Mouse (Mus musculus): Measurements from ENCODE around the gene Micu1.
"Not testable (repeated sequence)": the region's sequence is repeated elsewhere in the genome, so short reads cannot be mapped to it uniquely, and the experiment has no call there.

Gene Micu1

GRCm38 (mm10) chr10:59702207-59703032 is at the start of gene Micu1:
TSS of gene Micu1 (plus strand) at chr10:59702477.
- DNase-seq (ENCODE audit: low read depth): peak; percentile 99

GRCm38 (mm10) chr10:59656799-59657198 is 45.5 kb upstream of the Micu1 start:
- DNase-seq (ENCODE audit: low read depth): no peak

DNA sequence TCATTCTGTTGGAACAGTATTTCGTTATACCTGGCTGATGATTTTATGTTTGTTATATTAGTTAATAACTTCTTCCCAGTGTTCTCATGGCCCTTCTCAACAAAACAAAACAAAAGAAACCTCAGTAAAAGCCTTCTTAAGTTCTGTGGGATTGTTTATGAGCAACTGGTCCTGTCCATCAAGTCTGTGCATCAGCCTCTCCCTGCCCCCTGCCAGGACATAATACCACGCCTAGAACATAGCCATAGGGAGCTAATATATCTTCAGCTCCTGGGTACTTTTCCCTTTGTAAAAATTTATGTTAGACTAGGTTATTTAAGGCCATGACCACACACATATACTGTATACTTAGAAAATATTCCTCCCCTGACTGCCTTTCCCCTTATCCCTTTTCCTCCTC is 37.5 kb upstream of the Micu1 start:
- no peak for DNase-seq (ENCODE audit: low read depth)

GRCm38 (mm10) chr10:59665503-59666291 is 36.6 kb upstream of the Micu1 start:
- no peak for DNase-seq (ENCODE audit: low read depth)

GRCm38 (mm10) chr10:59667377-59667776 is 34.9 kb upstream of the Micu1 start:
- peak; percentile 86 for DNase-seq (ENCODE audit: low read depth)

GRCm38 (mm10) chr10:59668491-59668890 is 33.8 kb upstream of the Micu1 start:
- peak; percentile 22 for DNase-seq (ENCODE audit: low read depth)

DNA sequence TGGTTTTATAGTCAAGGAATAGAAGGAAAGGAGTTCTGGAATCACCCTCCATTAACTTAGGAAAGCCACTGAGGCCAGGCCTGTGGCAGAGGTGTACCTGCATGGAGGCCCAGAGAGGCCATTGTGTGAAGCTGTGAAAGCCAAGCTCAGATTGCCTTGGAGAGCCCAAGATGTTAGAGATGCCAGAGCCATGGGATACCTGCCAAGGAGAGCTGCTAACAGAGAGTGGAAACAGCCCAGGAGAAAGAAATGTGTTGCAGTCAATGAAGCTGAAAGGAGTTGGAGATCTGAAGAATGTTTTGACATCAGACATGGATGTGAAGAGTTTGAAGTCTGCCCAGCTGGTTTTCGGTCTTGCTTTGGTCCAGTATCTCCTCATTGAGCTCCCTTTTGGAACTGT is 24.4 kb upstream of the Micu1 start:
- peak; percentile 32 for DNase-seq (ENCODE audit: low read depth)

DNA sequence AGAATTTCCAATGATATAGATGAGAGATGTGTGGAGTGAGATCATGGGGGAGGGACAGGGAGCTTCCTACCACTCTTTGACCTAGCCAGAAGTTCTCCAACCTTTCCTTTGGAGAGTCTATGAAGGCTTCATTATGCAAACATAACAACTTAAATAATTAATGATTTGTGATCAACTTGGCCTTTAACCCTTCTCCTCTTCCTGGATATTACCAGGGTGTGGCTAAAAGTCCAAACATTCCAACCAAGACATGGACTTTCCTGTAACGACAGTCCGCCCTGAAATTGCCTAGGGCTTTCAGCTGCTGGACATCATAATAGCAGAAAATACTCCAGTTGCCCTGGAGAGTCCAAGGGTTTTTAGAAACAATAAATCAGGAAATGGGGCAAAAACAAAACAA is 23.1 kb upstream of the Micu1 start:
- DNase-seq (ENCODE audit: low read depth): no peak

DNA sequence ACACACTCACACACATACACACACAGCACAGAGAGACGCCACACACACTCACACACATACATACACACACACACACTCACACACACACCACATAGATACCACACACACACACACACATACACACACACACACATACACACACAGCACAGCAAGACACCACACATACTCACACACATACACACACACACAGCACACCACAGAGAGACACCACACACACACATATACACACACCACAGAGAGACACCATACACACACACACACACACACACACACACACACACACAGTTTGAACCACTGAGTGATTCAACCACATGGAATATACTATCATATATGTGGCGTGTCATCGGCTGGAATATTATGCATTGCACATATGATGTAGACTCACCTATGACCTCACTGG is 16.7 kb upstream of the Micu1 start:
- DNase-seq (ENCODE audit: low read depth): not testable (repeated sequence)

GRCm38 (mm10) chr10:59687126-59687525 is 15.2 kb upstream of the Micu1 start:
- DNase-seq (ENCODE audit: low read depth): no peak

DNA sequence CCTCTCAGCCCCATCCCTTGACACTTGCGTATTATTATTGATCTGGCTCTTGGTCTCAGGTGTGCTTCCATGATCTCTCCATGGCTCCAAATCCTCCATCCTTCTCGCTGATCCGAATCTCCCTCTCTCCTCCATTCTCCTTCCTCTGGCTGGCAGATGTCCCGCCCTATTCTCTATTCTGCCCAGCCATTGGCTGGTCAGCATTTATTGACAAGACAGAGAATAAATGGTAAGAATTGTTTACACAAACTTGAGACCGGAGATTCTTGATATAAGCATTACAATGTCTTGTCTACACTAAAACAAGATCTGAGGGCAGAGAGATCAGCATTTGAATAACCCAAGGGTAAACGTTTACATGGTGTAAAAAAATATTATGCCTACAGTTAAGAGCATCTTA is 12.4 kb upstream of the Micu1 start:
- DNase-seq (ENCODE audit: low read depth): no peak

- DNase-seq (ENCODE audit: low read depth): no peak
Observed at GRCm38 (mm10) chr10:59692441-59692840, 9.8 kb upstream of the Micu1 start.

DNA sequence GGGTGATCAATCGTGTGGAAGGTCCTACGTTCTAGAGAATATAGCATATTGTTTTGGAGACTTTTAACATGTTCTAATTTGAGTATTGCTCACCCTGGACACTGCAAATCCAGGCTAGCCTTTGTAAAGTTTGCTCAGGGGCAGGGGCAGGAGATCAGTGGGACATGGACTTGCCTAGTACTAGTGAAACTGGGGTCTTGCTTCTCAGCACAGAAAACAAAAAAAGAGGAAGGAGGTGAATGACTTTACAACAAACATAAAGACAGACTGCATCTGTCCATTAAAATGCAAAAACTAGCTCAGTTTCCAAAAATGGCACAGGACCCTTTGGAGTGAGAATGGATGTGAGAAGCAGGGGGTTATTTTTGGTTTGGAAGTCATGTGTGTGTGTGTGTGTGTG is 8.2 kb upstream of the Micu1 start:
- no peak for DNase-seq (ENCODE audit: low read depth)

GRCm38 (mm10) chr10:59699516-59699915 is 2.8 kb upstream of the Micu1 start:
- DNase-seq (ENCODE audit: low read depth): no peak

DNA sequence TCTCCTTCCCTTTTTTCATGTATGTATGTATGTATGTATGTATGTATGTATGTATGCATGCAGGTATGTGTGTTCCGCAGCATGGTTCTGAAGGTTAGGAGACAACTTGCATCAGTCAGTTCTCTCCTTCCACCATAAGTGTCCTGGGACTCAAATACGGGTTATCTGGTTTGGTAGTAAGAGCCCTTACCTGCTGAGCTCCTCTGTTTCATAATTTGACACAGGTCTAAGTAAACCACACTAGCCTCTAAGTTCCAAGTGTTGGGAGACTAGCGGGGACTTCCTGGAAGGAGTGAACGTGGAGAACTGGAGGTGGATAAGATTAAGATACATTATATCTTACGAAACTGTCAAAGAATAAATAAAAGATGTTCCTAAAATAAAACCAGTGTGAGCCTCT is 472 bp upstream of the Micu1 start:
- DNase-seq (ENCODE audit: low read depth): no peak

DNA sequence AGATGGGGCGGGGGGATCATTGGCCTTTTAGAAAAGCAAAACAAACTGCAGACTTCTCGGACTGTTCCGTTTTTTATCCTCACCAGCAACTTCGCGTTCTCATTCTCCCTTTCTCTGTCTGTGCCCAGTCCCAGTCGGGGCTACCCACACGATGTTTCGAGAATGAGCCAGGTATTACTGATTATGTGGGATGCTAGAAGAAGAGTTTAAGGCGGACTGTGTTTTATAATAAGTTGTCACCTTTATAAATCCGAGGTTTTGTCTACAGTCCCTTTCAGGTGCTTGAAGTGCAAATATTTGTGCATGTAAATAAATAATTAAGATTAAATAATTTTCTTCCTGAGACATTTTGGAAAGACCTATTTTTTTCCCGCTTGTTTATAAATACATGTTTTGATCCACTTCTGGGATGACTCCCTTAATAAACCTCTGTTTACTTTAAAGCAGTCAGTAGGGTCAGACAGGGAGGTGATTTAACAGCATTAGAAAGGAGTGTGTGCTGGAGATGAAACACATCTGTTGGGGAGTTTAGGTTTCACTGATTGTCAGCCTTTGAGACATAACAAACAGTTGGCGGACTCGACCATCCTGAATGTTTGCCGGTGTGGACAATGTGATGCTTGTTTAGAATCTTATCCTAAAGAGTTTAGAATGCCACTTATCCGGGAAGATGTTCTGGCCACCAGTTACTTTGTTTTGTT is 933 bp downstream of the Micu1 start:
- DNase-seq (ENCODE audit: low read depth): peak; percentile 23

DNA sequence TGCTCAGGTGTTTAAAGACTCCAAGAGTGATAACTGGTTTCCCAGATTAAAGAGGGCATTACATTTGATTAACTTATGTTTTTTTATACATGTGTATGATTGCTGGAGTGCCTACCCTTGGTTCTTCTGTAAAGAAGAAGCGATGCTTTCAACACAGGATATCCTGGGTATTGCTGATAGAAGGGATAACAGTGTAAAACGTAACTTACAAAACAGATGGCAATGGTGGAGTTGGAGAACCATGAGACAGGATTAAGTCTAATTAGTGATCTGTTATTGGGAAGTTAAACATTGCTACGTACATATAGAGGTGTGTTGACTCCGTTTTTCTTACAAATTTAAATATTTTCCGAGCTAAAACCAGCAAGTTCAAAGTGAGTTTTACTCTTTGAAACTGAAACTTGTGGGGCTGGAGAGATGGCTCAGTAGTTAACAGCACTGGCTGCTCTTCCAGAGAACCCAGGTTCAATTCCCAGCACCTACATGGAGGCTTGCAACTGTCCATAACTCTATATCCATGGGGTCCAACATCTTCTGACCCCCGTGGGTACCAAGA is 4.8 kb downstream of the Micu1 start:
- DNase-seq (ENCODE audit: low read depth): no peak

DNA sequence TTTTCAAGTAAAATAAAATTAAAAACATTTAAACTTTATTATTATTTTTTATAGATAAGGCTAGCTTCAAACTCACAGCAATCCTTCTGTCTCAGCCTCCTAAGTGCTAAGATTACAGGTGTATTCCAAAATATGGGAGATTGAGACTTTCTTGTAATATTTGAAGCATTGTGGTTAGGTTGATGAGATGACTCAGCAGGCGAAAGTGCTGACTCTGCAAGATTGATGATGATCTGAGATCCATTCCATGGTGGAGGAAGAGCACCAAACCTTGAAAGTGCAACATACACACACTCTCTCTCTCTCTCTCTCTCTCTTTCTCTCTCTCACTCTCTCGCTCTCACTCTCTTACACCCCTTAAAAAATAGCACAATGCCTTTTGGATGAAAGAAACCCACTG is 5.3 kb downstream of the Micu1 start:
- DNase-seq (ENCODE audit: low read depth): no peak

GRCm38 (mm10) chr10:59709281-59709680 is 7.0 kb downstream of the Micu1 start:
- DNase-seq (ENCODE audit: low read depth): peak; percentile 35

DNA sequence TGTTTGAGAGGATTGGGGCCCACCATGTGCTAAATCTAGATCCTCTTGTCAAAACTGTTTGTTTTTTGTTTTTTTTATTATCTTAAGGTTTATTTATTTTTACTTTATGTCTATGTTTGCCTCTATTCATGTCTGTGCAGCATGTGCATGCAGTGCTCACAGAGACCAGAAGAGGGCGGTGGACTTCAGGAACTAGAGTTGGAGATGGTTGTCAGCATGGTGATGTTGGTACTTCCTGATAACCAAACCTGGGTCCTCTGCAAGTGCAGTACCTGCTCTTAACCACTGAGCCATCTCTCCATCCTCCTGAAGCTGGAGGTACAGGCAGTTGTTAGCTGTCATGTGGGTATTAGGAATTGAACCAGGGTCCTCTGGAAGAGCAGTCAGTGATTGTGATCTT is 8.0 kb downstream of the Micu1 start:
- peak; percentile 40 for DNase-seq (ENCODE audit: low read depth)

GRCm38 (mm10) chr10:59712062-59712461 is 9.8 kb downstream of the Micu1 start:
- DNase-seq (ENCODE audit: low read depth): no peak

DNA sequence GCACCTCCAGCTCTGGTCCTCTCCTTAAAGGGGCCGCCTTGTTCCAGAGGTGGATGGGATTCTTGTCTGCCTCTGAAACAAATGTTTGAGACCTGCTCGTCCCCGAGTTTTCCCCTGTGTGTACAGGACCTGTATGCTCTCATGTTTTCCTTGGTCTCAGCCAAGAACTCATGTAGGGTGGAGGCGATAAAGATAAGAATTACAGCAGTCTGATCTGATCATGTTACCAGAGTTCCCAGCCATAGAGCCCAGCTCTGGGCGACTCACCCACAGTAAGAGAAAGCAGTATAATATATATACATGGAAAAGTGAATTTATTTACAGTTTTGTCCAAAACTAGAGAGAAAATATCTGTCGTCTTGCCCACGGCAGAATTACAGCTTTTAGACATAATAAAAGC is 17.7 kb downstream of the Micu1 start:
- DNase-seq (ENCODE audit: low read depth): peak; percentile 59

All from NIH3T3 (cell line).